Mouse (Mus musculus) hindbrain, embryonic 11.5 days (tissue): ENCODE measurements at regions not wholly inside any gene's neighbourhood (a gene's known extent, or its start where the extent isn't known, plus 50 kb on each side); places are given as distances from the start of the nearest gene placed in this dataset.
A peak's percentile ranks its signal among the peaks of the same experiment; 100 is the strongest.

ENCODE experiments used
- ATAC-seq: fragments of 200-750 bp; cut with Nextera tagmentation; 2 replicates; pipeline ENCODE4 v1.8.0; 2017; ENCODE audit warnings: mild to moderate bottlenecking, moderate TSS enrichment, moderate library complexity; ENCODE audit not compliant: low FRiP score
- DNase-seq: peaks from one replicate; pipeline ENCODE4 v3.0.0-alpha.2; 2015; ENCODE audit warnings: low spot score
- H3K27ac ChIP-seq: fragments of 300-500 bp; sonication (generic); 2 replicates; pipeline ENCODE4 v1.5.1; 2014; ENCODE audit warnings: mild to moderate bottlenecking, low read depth, low read length
- H3K27me3 ChIP-seq: fragments of 300-500 bp; sonication (generic); 2 replicates; pipeline ENCODE4 v1.6.1; 2014; ENCODE audit warnings: mild to moderate bottlenecking, low read length, moderate library complexity, mixed read lengths; ENCODE audit not compliant: control insufficient read depth, insufficient read depth
- H3K36me3 ChIP-seq: fragments of 300-500 bp; sonication (generic); 2 replicates; pipeline ENCODE4 v1.6.1; 2014; ENCODE audit warnings: mild to moderate bottlenecking, low read length, moderate library complexity, mixed read lengths; ENCODE audit not compliant: control insufficient read depth, insufficient read depth
- H3K4me1 ChIP-seq: fragments of 300-500 bp; sonication (generic); replicated peaks from 2 replicates; pipeline ENCODE4 v1.6.1; 2014; ENCODE audit warnings: low read length, mixed read lengths; ENCODE audit not compliant: control insufficient read depth, insufficient read depth
- H3K4me2 ChIP-seq: fragments of 300-500 bp; sonication (generic); replicated peaks from 2 replicates; pipeline ENCODE4 v1.6.1; 2014; ENCODE audit warnings: mild to moderate bottlenecking, low read depth, low read length
- H3K4me3 ChIP-seq: fragments of 300-500 bp; sonication (generic); 2 replicates; pipeline ENCODE4 v1.5.1; 2014; ENCODE audit warnings: low read depth, low read length
- H3K9ac ChIP-seq: fragments of 300-500 bp; sonication (generic); 2 replicates; pipeline ENCODE4 v1.6.1; 2014; ENCODE audit warnings: low read depth, low read length
- H3K9me3 ChIP-seq: fragments of 300-500 bp; sonication (generic); 2 replicates; pipeline ENCODE4 v1.6.1; 2016; ENCODE audit warnings: low read length; ENCODE audit not compliant: control insufficient read depth
- WGBS: fragments of 180-500 bp; shearing (Covaris S2); extraction: QIAGEN DNeasy Blood & Tissue Kit; methylation state at CpG from one replicate; pipeline ENCODE4 v1.1.7; 2014; 5-methylcytosine and 5-hydroxymethylcytosine counted together

DNA sequence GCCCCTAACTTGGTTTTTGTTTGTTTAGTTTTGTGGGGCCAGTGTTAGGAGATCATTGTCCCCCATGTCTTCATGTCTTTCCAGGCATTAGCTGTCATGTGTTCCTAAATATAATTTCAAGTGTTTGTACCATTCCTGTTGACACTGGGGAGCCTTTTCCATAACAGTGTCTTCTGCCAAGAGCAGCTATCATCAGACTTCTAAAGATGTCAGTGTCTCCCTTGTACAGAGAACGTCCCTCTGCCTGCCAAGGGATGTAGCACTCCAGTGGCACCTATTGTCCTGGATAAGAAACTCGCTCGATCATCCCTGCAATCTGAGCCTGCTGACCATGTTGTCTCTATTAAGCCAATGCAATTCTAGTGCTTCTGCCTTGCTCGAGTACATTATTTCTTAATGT, 64.6 kb upstream of the Lhfpl2 start:
- DNase-seq (no peak), ATAC-seq (no peak)
- H3K4me3 ChIP-seq = no peak overlapping the region
- H3K36me3 ChIP-seq = no peaks in the 10 kb centered on the region
- 84% methylated on average over 4 of the region's 4 CpGs for WGBS
- H3K4me2 ChIP-seq = no peak overlapping the region
- no peak overlapping the region for H3K9ac ChIP-seq
- no peaks in the 10 kb centered on the region for H3K9me3 ChIP-seq
- H3K27me3 ChIP-seq = no peaks in the 10 kb centered on the region
- H3K27ac ChIP-seq = no peak overlapping the region
- no peaks in the 10 kb centered on the region for H3K4me1 ChIP-seq

DNA sequence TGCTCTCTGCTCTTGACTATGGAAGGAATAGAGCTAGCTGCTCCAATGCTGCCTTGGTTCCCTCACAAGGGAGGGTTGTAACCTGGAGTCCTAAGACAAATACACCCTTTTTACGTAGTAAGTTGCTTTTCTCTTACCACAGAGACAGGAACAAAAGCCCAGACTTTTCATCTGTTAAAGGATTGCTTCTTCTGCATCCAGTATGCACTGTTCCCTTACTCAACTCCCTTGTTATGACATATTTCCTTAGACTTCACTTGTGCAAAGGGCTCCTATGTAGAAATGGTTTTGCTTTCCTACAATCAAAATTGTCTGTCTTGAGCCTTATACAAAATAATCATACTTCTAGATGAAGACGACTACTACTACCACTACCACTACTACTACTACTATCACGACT, 62.2 kb upstream of the Lhfpl2 start:
- Histone ChIP-seq H3K9me3 (no peaks in the 10 kb centered on the region), H3K4me3 (no peak overlapping the region), H3K4me2 (no peak overlapping the region), H3K27ac (no peak overlapping the region), H3K4me1 (no peaks in the 10 kb centered on the region), H3K9ac (no peak overlapping the region), H3K27me3 (no peaks in the 10 kb centered on the region), H3K36me3 (no peaks in the 10 kb centered on the region)
- DNase-seq = no peak
- ATAC-seq = no peak
- 81% methylated on average over 3 of the region's 3 CpGs for WGBS

DNA sequence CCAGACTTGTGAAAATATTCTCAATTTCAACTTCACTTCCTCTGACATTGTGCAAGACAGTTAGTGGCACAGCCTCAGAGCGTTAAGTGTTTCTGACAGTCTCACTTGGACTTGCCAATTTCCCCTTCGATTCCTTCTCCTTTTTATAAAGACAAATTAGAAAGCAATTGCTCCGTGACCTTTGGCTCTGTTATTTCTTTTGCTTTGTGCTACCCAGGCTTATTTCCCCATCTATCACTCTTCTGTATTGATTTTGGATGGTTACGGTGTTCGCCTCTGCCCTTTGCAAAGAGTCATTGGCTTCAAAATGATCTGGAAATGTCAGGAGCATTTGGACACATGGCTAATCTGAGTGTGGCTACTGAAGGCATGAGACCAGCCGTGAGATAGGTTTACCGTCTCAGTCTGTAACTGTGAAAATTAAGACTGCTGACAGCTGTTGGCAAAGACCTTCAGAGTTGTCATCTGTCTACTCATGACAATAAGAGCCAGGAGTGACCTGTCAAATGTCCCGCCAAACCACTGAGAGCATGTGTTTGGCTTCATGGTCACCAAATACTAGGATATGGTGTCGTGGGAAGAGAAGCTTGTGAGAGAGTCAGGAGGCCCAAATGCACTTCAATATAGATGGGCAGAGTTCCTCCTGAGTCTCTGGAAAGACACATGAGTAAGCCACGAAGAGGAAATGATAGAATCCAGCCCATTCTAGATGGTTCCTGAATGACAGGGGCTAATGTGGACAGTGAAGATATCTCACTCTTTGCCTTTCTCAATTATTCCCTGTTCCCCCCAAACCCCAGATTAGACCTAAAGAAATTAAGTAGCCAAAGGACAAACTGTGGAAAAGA, 60.8 kb upstream of the Lhfpl2 start:
- no peaks in the 10 kb centered on the region for H3K9me3 ChIP-seq
- H3K36me3 ChIP-seq = no peaks in the 10 kb centered on the region
- H3K9ac ChIP-seq = no peak overlapping the region
- no peak overlapping the region for H3K4me3 ChIP-seq
- H3K27me3 ChIP-seq = no peaks in the 10 kb centered on the region
- no peak overlapping the region for H3K4me2 ChIP-seq
- ATAC-seq (0 out of 2 replicates have a peak, but pooled peaks have one; percentile 22), DNase-seq (no peak)
- no peaks in the 10 kb centered on the region for H3K4me1 ChIP-seq
- WGBS = 73% methylated on average over 10 of the region's 10 CpGs
- H3K27ac ChIP-seq = no peak overlapping the region

DNA sequence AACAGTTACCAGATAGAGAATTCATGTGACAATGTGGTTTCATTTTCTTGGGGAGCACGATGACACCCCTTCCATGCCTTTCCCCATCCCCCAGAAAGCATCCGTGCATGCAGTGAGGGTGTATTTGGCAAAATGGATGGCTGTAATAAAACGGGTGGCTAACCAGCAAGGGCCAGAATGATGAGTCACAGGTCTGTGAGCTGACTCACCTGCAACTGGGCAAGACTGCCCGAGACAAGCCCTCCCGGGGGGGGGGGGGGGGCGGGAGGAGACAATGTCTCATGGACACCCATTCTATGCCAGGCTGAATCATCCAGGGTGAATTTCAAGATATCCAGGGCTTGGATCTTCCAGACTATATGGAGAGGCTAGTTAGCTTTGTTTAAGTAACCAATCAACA, 59.6 kb upstream of the Lhfpl2 start:
- 89% methylated on average over 5 of the region's 6 CpGs for WGBS
- H3K4me1 ChIP-seq = no peaks in the 10 kb centered on the region
- DNase-seq (no peak), ATAC-seq (no peak)
- no peak overlapping the region for H3K4me3 ChIP-seq
- no peaks in the 10 kb centered on the region for H3K27me3 ChIP-seq
- no peaks in the 10 kb centered on the region for H3K9me3 ChIP-seq
- H3K4me2 ChIP-seq = no peak overlapping the region
- H3K9ac ChIP-seq = no peak overlapping the region
- H3K27ac ChIP-seq = no peak overlapping the region
- H3K36me3 ChIP-seq = no peaks in the 10 kb centered on the region

DNA sequence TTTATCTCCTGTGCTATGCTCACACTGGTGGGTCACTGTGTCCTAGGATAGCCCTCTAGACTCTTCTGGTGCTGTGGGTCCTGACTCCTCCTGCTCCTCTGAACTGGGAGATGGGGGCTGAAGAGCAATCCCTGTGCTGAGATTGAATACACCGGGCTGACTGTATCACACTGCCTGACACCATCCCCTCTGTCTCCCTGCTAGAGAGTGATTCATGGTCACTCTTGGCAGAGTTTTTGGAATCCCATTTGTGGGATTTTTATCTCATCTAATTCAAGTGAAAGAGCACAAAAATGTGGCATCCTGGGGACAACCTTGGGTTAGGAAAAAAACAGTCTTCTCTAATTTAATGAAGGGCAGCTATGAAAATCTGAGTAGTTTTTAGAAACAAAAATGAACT, 59.2 kb upstream of the Lhfpl2 start:
- no peaks in the 10 kb centered on the region for H3K4me1 ChIP-seq
- H3K9ac ChIP-seq = no peak overlapping the region
- no peak overlapping the region for H3K4me3 ChIP-seq
- no peak overlapping the region for H3K4me2 ChIP-seq
- H3K27me3 ChIP-seq = no peaks in the 10 kb centered on the region
- no peak overlapping the region for H3K27ac ChIP-seq
- H3K36me3 ChIP-seq = no peaks in the 10 kb centered on the region
- DNase-seq = no peak
- 88% methylated on average over 1 of the region's 1 CpGs for WGBS
- ATAC-seq = no peak
- H3K9me3 ChIP-seq = no peaks in the 10 kb centered on the region

DNA sequence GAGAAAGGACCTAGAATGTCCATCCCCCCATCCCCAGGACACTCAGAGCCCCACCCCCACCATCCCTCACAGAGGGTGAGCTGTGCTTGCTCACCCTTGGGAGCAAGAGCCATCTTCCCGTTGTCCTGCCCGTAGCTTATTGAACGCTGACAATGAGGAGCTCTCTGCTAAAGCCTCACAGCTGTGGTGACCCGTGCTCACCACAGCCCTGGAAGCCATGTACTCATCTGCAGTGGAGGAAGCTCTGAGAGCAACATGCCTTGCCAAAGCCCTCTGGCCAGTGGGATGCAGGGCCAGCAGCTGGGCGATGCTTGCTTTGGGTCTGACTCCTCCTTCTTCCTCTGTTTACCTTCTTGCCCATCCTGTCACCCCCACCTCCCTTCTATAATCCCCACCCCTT, 53.8 kb upstream of the Lhfpl2 start:
- Histone ChIP-seq H3K9ac (no peak overlapping the region), H3K36me3 (no peaks in the 10 kb centered on the region), H3K4me1 (no peaks in the 10 kb centered on the region), H3K9me3 (no peaks in the 10 kb centered on the region), H3K4me3 (no peak overlapping the region), H3K27me3 (no peaks in the 10 kb centered on the region), H3K27ac (no peak overlapping the region), H3K4me2 (no peak overlapping the region)
- DNase-seq (no peak), ATAC-seq (no peak)
- WGBS = 63% methylated on average over 5 of the region's 5 CpGs

DNA sequence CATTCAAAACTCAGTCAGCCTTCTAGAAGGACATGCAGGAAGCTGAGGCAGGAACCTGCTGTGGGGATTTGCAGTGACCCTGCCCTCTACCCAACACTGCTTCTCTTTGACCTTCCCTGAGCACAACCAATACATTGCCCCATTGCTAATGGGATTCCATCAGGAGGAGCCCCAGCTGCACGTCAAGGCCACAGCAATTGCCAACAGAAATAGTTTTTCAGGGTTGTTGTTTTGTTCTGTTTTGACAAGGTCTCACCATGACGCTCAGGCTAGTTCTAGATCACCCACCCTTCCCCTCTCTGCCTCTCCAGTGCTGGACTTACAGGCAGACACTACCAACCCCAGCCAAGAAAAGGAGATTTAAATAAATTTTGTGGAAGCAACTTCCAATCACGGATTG, 53.2 kb upstream of the Lhfpl2 start:
- Histone ChIP-seq H3K4me1 (no peaks in the 10 kb centered on the region), H3K36me3 (no peaks in the 10 kb centered on the region), H3K4me2 (no peak overlapping the region), H3K27me3 (no peaks in the 10 kb centered on the region), H3K9me3 (no peaks in the 10 kb centered on the region), H3K27ac (no peak overlapping the region), H3K9ac (no peak overlapping the region), H3K4me3 (no peak overlapping the region)
- WGBS = 85% methylated on average over 3 of the region's 3 CpGs
- ATAC-seq (no peak), DNase-seq (no peak)

DNA sequence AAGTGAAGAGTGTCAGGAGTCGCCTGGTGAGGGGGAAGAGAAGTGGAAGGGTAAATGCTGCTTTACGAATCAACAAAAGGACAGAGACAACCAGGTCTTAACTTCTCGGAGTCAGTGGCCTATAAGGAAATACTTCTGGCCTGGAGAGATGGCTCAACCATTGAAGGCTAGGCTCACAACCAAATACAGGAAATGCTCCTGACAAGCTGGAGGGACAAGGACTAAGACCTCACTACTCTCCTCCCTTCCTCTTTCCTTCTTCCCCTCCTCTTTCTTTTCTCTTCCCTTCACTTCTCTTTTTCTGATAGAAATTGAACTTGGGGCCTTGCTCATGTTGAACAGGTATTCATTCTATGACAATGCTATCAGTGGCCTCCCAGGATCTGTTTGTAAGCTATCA, 51.7 kb upstream of the Lhfpl2 start:
- DNase-seq (no peak), ATAC-seq (no peak)
- Histone ChIP-seq H3K9me3 (no peaks in the 10 kb centered on the region), H3K4me2 (no peak overlapping the region), H3K36me3 (no peaks in the 10 kb centered on the region), H3K4me1 (no peaks in the 10 kb centered on the region), H3K27ac (no peak overlapping the region), H3K27me3 (no peaks in the 10 kb centered on the region), H3K4me3 (no peak overlapping the region), H3K9ac (no peak overlapping the region)
- 89% methylated on average over 3 of the region's 3 CpGs for WGBS
